1 mouse cellular context compared by ENCODE assay signal in the genomic region with DNA sequence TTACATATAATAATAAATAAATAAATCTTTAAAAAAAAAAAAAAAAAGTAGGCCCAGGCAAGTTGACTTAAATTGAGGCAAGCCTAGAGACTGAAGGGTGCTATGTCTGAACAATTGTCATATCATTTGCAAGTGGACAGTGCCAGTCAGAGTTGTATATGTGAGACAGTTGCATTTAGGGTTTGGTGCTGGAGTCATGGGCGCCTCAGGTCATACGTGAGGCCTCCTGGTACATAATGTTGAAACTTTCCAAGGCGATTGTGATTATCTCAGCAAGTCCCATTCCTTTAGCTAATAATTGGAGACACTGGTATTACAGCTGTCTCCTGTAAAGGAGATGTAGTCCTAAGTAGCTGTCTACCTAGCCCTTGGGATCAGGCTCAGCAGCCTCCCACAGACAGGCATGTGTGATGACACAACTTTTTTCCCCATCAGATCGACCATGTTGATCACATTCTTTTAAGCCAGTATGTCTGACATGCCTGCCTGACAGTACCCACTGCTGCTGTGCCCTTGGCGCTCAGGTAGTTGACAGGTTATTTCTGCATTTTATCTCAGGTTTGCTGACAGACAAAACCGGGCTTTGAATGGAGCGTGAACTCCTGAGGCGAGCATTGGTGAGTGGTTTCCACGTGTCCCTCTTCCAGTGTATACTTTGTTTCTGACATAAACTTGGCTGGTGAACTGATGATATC.
TF ChIP-seq lines count a peak whose summit lies in the region.

No protein-coding gene starts in this region.

TF ChIP-seq in CH12.LX, 34 proteins besides CTCF, POLR2A, EP300 and RAD21 (continued from another document):
- TF ChIP-seq CHD1 (IDR thresholded peaks at IDR 0.05; ENCODE audit: low read depth, low read length) (no peak; the same call in none of the 2 replicates), USF1 (IDR thresholded peaks at IDR 0.05; ENCODE audit: low read depth, low read length) (no peak), NELFE (IDR thresholded peaks at IDR 0.05; ENCODE audit: low read depth, low read length) (peak; percentile 12; the same call in 1 of the 2 replicates)
